In genomic region chr3:65363438-65363837, GRCm38 (mm10) we compare ENCODE assay signal across 10 mouse cellular contexts. TPM values are rescaled to one million over a fixed set of nuclear protein-coding genes. Genes with fewer than 3 reads are reported as not detected.
DNase-seq lines count a peak whose midpoint lies in the region; ATAC-seq and TF ChIP-seq lines count a peak whose summit lies in the region.
"Had no signal": no experiment of that assay in that cellular context is flagged by ENCODE, and none has a peak within 500 bp of the region (broad histone marks: within the 10 kb centered on the region; RNA-seq: fewer than 3 reads in every experiment).

No protein-coding gene starts in this region.

- H3K27ac ChIP-seq in embryonic facial prominence, embryonic 14.5 days (replicated peaks; ENCODE audit: low read depth, low read length): no peak overlapping the region
- no peak overlapping the region for H3K27ac ChIP-seq in embryonic facial prominence, embryonic 10.5 days (replicated peaks)
- H3K27ac ChIP-seq in liver, adult 2 months (replicated peaks; ENCODE audit: insufficient read depth, low read depth, low read length): no peak overlapping the region
- no peak overlapping the region for H3K27ac ChIP-seq in liver, embryonic 12.5 days
- H3K27ac ChIP-seq: liver, embryonic 14.5 days; neural tube, embryonic 12.5 days had no signal

- 89% methylated on average over 1 of the region's 1 CpGs for WGBS in embryonic facial prominence, embryonic 14.5 days
- WGBS in embryonic facial prominence, embryonic 10.5 days: 88% methylated on average over 1 of the region's 1 CpGs
- WGBS in liver, adult 2 months: 75% methylated on average over 1 of the region's 1 CpGs
- 73% methylated on average over 1 of the region's 1 CpGs for WGBS in liver, embryonic 12.5 days (ENCODE audit: insufficient replicate concordance)

- H3K27me3 ChIP-seq in embryonic facial prominence, embryonic 14.5 days (replicated peaks; ENCODE audit: control insufficient read depth, insufficient read depth, low read length): no peaks in the 10 kb centered on the region
- no peaks in the 10 kb centered on the region for H3K27me3 ChIP-seq in embryonic facial prominence, embryonic 10.5 days (replicated peaks; ENCODE audit: low read depth, poor library complexity, severe bottlenecking)
- no peaks in the 10 kb centered on the region for H3K27me3 ChIP-seq in liver, adult 2 months (ENCODE audit: control insufficient read depth, insufficient read depth, low read length)
- no peaks in the 10 kb centered on the region for H3K27me3 ChIP-seq in liver, embryonic 12.5 days (replicated peaks)
- H3K27me3 ChIP-seq: neural tube, embryonic 12.5 days had no signal

- TF ChIP-seq POLR2A in liver, adult 2 months (IDR thresholded peaks at IDR 0.05; ENCODE audit: extremely low read depth, insufficient read depth, low read length): no peak

- H3K9ac ChIP-seq in embryonic facial prominence, embryonic 14.5 days (ENCODE audit: low read depth, low read length): no peak overlapping the region
- no peak overlapping the region for H3K9ac ChIP-seq in liver, adult 2 months (ENCODE audit: low read depth, low read length)
- H3K9ac ChIP-seq in liver, embryonic 12.5 days: no peak overlapping the region
- H3K9ac ChIP-seq: liver, embryonic 14.5 days; neural tube, embryonic 12.5 days had no signal

- TF ChIP-seq CTCF in liver, adult 2 months (IDR thresholded peaks at IDR 0.05; ENCODE audit: low read depth, low read length): no peak

- H3K4me2 ChIP-seq in embryonic facial prominence, embryonic 14.5 days (ENCODE audit: low read depth, low read length): no peak overlapping the region
- no peak overlapping the region for H3K4me2 ChIP-seq in liver, embryonic 12.5 days
- H3K4me2 ChIP-seq: neural tube, embryonic 12.5 days had no signal

- H3K79me2 ChIP-seq in liver, adult 2 months (ENCODE audit: control insufficient read depth, insufficient read depth, low read length): no peaks in the 10 kb centered on the region

- H3K4me3 ChIP-seq in embryonic facial prominence, embryonic 14.5 days (ENCODE audit: low read depth, low read length): no peak overlapping the region
- no peak overlapping the region for H3K4me3 ChIP-seq in embryonic facial prominence, embryonic 10.5 days
- H3K4me3 ChIP-seq in liver, adult 2 months (ENCODE audit: insufficient read depth, low read depth, low read length): no peak overlapping the region
- no peak overlapping the region for H3K4me3 ChIP-seq in liver, embryonic 12.5 days
- H3K4me3 ChIP-seq: neural tube, embryonic 12.5 days had no signal

- no peaks in the 10 kb centered on the region for H3K36me3 ChIP-seq in embryonic facial prominence, embryonic 14.5 days (ENCODE audit: control insufficient read depth, insufficient read depth, low read length)
- peaks cover 18% of the 10 kb centered on the region for H3K36me3 ChIP-seq in embryonic facial prominence, embryonic 10.5 days (replicated peaks)
- no peaks in the 10 kb centered on the region for H3K36me3 ChIP-seq in liver, adult 2 months (ENCODE audit: control insufficient read depth, insufficient read depth, low read length)
- H3K36me3 ChIP-seq in liver, embryonic 12.5 days: peaks cover 18% of the 10 kb centered on the region

- peak; percentile 76; the same call in 1 of the 2 replicates for ATAC-seq in embryonic facial prominence, embryonic 14.5 days (ENCODE audit: low read depth)
- ATAC-seq in liver, embryonic 12.5 days: no peak

- no peaks in the 10 kb centered on the region for H3K4me1 ChIP-seq in embryonic facial prominence, embryonic 14.5 days (ENCODE audit: control insufficient read depth, insufficient read depth, low read length)
- peaks cover 6% of the 10 kb centered on the region for H3K4me1 ChIP-seq in embryonic facial prominence, embryonic 10.5 days
- H3K4me1 ChIP-seq in liver, adult 2 months (ENCODE audit: control insufficient read depth, insufficient read depth, low read length): peaks cover 14% of the 10 kb centered on the region
- peaks cover 7% of the 10 kb centered on the region for H3K4me1 ChIP-seq in liver, embryonic 12.5 days
- H3K4me1 ChIP-seq: neural tube, embryonic 12.5 days had no signal

- no peaks in the 10 kb centered on the region for H3K9me3 ChIP-seq in embryonic facial prominence, embryonic 14.5 days (ENCODE audit: control insufficient read depth, low read length)
- H3K9me3 ChIP-seq in embryonic facial prominence, embryonic 10.5 days: no peaks in the 10 kb centered on the region
- no peaks in the 10 kb centered on the region for H3K9me3 ChIP-seq in liver, embryonic 12.5 days (replicated peaks)
- H3K9me3 ChIP-seq: neural tube, embryonic 12.5 days had no signal

- DNase-seq in embryonic facial prominence, embryonic 14.5 days (ENCODE audit: low spot score): peak; percentile 68
- DNase-seq in embryonic facial prominence, embryonic 10.5 days (ENCODE audit: low spot score): no peak
- peak; percentile 74 for DNase-seq in liver, adult 2 months (ENCODE audit: extremely low read depth, low read depth, low spot score)
- DNase-seq in heart, adult 8-10 months (ENCODE audit: low spot score): peak; percentile 71
- peak; percentile 54 for DNase-seq in lung, postnatal 25 days (ENCODE audit: low spot score)
- DNase-seq in yolk sac, embryonic 10.5 days (ENCODE audit: low spot score): no peak
- no peak for DNase-seq in right cerebral cortex, postnatal 36 days (ENCODE audit: low spot score in 2 of 2)

RNA-seq across cellular contexts. Expression of gene Ssr3, which starts 29.0 kb away (rescaled TPM):
- 337 and 349 TPM in 2 replicates for polyA plus RNA-seq in embryonic facial prominence, embryonic 14.5 days (2014; fragmentation: Nextera tagmentation; extraction: Ambion mirVana)
- 226 and 227 TPM in 2 replicates for polyA plus RNA-seq in embryonic facial prominence, embryonic 10.5 days (2016; fragmentation: Nextera tagmentation; extraction: Ambion mirVana)
- total RNA-seq in liver, adult 2 months (2014; rRNA removed): 172 and 177 TPM in 2 replicates
- 74.4 and 78.1 TPM in 2 replicates for polyA plus RNA-seq in liver, adult 2 months (2012; rRNA removed)
- polyA plus RNA-seq in liver, embryonic 12.5 days (2016; fragmentation: Nextera tagmentation; extraction: Ambion mirVana): 138 TPM in 2 replicates
- 100 to 1,000 TPM; 106 to 126 (median 118) TPM for total RNA-seq in heart, adult 8-10 months (2022)

Comparison
In these comparisons a context has a peak if more than half of its experiments do, and no peak if none do; other contexts are left out.
1. DNase-seq: peak in embryonic facial prominence, embryonic 14.5 days (single experiment), liver, adult 2 months (single experiment), heart, adult 8-10 months (single experiment) and lung, postnatal 25 days (single experiment); none in embryonic facial prominence, embryonic 10.5 days (single experiment), yolk sac, embryonic 10.5 days (single experiment) and right cerebral cortex, postnatal 36 days (0 of 2).